Mouse (Mus musculus): ENCODE results near the gene Sh3bgrl2.

Gene Sh3bgrl2

GRCm38 (mm10) chr9:83593811-83594210 is 45.7 kb downstream of the Sh3bgrl2 start:
- no peak for DNase-seq

- DNase-seq, result no peak
Measured at GRCm38 (mm10) chr9:83596132-83596531, 48.0 kb downstream of the Sh3bgrl2 start.

GRCm38 (mm10) chr9:83596646-83597481 is 48.7 kb downstream of the Sh3bgrl2 start:
- no peak for DNase-seq

GRCm38 (mm10) chr9:83598047-83598446 is 49.9 kb downstream of the Sh3bgrl2 start:
- DNase-seq, result no peak

- peak in 1 of 2 experiments; percentile 37 for DNase-seq
Measured at GRCm38 (mm10) chr9:83599505-83599904, 51.4 kb downstream of the Sh3bgrl2 start.

GRCm38 (mm10) chr9:83600286-83601048 is 52.3 kb downstream of the Sh3bgrl2 start:
- DNase-seq, result no peak

GRCm38 (mm10) chr9:83602176-83602770 is 54.1 kb downstream of the Sh3bgrl2 start:
- DNase-seq, result no peak

GRCm38 (mm10) chr9:83603159-83603558 is 55.0 kb downstream of the Sh3bgrl2 start:
- DNase-seq, result no peak

GRCm38 (mm10) chr9:83605886-83606640 is 57.9 kb downstream of the Sh3bgrl2 start:
- no peak for DNase-seq

- no peak for DNase-seq
Measured at GRCm38 (mm10) chr9:83608135-83608534, 60.0 kb downstream of the Sh3bgrl2 start.

GRCm38 (mm10) chr9:83609422-83610297 is 61.5 kb downstream of the Sh3bgrl2 start:
- DNase-seq, result peak; percentile 79 to 87

GRCm38 (mm10) chr9:83615912-83616585 is 67.9 kb downstream of the Sh3bgrl2 start:
- no peak for DNase-seq

- no peak for DNase-seq
Measured at GRCm38 (mm10) chr9:83616586-83617081, 68.5 kb downstream of the Sh3bgrl2 start.

- no peak for DNase-seq
Measured at GRCm38 (mm10) chr9:83623455-83623854, 75.3 kb downstream of the Sh3bgrl2 start.

- DNase-seq, result no peak
Measured at GRCm38 (mm10) chr9:83624193-83624592, 76.1 kb downstream of the Sh3bgrl2 start.

GRCm38 (mm10) chr9:83625085-83625484 is 77.0 kb downstream of the Sh3bgrl2 start:
- DNase-seq, result no peak

GRCm38 (mm10) chr9:83628669-83629612 is 80.8 kb downstream of the Sh3bgrl2 start:
- no peak for DNase-seq

GRCm38 (mm10) chr9:83630341-83630740 is 82.2 kb downstream of the Sh3bgrl2 start:
- DNase-seq, result no peak

GRCm38 (mm10) chr9:83631920-83632319 is 83.8 kb downstream of the Sh3bgrl2 start:
- no peak for DNase-seq

- no peak for DNase-seq
Measured at GRCm38 (mm10) chr9:83634703-83635102, 86.6 kb downstream of the Sh3bgrl2 start.

Data from kidney, postnatal 25 days (tissue).